Mouse (Mus musculus) stomach, postnatal 0 days (tissue): ENCODE data around the gene Man2b2.

Source experiments
- CTCF ChIP-seq: IDR thresholded peaks from 2 replicates; pipeline ENCODE4 v1.5.1; 2016; ENCODE audit warnings: antibody characterized with exemption, low read depth, mild to moderate bottlenecking, moderate library complexity
- EP300 ChIP-seq: optimal IDR thresholded peaks from 2 replicates; pipeline ENCODE3; 2016; ENCODE audit warnings: antibody characterized with exemption

- no peak for TF ChIP-seq EP300
- TF ChIP-seq CTCF, result no peak
These were observed 38.7 kb upstream of the Man2b2 start for GRCm38 (mm10) chr5:36869186-36869577.
